Mouse (Mus musculus) heart, embryonic 11.5 days (tissue): ENCODE data around the gene Gtf3c5. TPM values are rescaled to one million over a fixed set of nuclear protein-coding genes. Genes with fewer than 3 reads are reported as not detected.

Source experiments
- ATAC-seq: fragments of 200-750 bp; cut with Nextera tagmentation; replicated peaks from 2 replicates; pipeline ENCODE4 v1.8.0; 2017; ENCODE audit warnings: moderate library complexity; ENCODE audit not compliant: insufficient number of reproducible peaks, low FRiP score, low TSS enrichment
- H3K27ac ChIP-seq: fragments of 300-500 bp; sonication (generic); 2 replicates; pipeline ENCODE4 v1.5.1; 2014; ENCODE audit warnings: mild to moderate bottlenecking, low read depth, low read length
- H3K27me3 ChIP-seq: fragments of 300-500 bp; sonication (generic); 2 replicates; pipeline ENCODE4 v1.6.1; 2014; ENCODE audit warnings: mild to moderate bottlenecking, low read length, mixed read lengths; ENCODE audit not compliant: control insufficient read depth, insufficient read depth
- H3K36me3 ChIP-seq: fragments of 300-500 bp; sonication (generic); 2 replicates; pipeline ENCODE4 v1.6.1; 2014; ENCODE audit warnings: mild to moderate bottlenecking, low read length, moderate library complexity, mixed read lengths; ENCODE audit not compliant: control insufficient read depth, insufficient read depth
- H3K4me1 ChIP-seq: fragments of 300-500 bp; sonication (generic); 2 replicates; pipeline ENCODE4 v1.6.1; 2014; ENCODE audit warnings: low read length; ENCODE audit not compliant: control insufficient read depth, insufficient read depth
- H3K4me2 ChIP-seq: fragments of 300-500 bp; sonication (generic); 2 replicates; pipeline ENCODE4 v1.6.1; 2014; ENCODE audit warnings: mild to moderate bottlenecking, moderate library complexity
- H3K4me3 ChIP-seq: fragments of 300-500 bp; sonication (generic); 2 replicates; pipeline ENCODE4 v1.5.1; 2014; ENCODE audit warnings: low read depth, low read length
- H3K9ac ChIP-seq: fragments of 300-500 bp; sonication (generic); 2 replicates; pipeline ENCODE4 v1.6.1; 2014; ENCODE audit warnings: mild to moderate bottlenecking, low read depth, low read length, moderate library complexity
- H3K9me3 ChIP-seq: fragments of 300-500 bp; sonication (generic); replicated peaks from 2 replicates; pipeline ENCODE4 v1.6.1; 2016; ENCODE audit warnings: low read length; ENCODE audit not compliant: control insufficient read depth
- WGBS: fragments of 180-500 bp; shearing (Covaris S2); extraction: QIAGEN DNeasy Blood & Tissue Kit; methylation state at CpG from one replicate; pipeline ENCODE4 v1.1.7; 2014; ENCODE audit not compliant: insufficient replicate concordance; 5-methylcytosine and 5-hydroxymethylcytosine counted together
- polyA plus RNA-seq: library from polyadenylated mRNA; unstranded; fragments of >200 nt; fragmentation: Nextera tagmentation; extraction: Ambion mirVana; gene quantifications from 2 replicates; pipeline ENCODE4 v1.2.1, GENCODE M21; 2014

Gene Gtf3c5
- polyA plus RNA-seq, 1 experiment from 2014 or later = 22.5 TPM

- H3K9ac ChIP-seq = no peak overlapping the region
- H3K36me3 ChIP-seq = no peaks in the 10 kb centered on the region
- H3K4me2 ChIP-seq = no peak overlapping the region
- no peak for ATAC-seq
- WGBS = 89% methylated on average over 10 of the region's 10 CpGs
- H3K27ac ChIP-seq = no peak overlapping the region
- peaks cover 6% of the 10 kb centered on the region for H3K4me1 ChIP-seq
- no peaks in the 10 kb centered on the region for H3K27me3 ChIP-seq
- no peak overlapping the region for H3K4me3 ChIP-seq
- no peaks in the 10 kb centered on the region for H3K9me3 ChIP-seq
Measured at GRCm38 (mm10) chr2:28613599-28613998, 30.0 kb upstream of the Gtf3c5 start.

- H3K4me1 ChIP-seq = peaks cover 6% of the 10 kb centered on the region
- H3K9ac ChIP-seq = no peak overlapping the region
- H3K36me3 ChIP-seq = no peaks in the 10 kb centered on the region
- no peak overlapping the region for H3K27ac ChIP-seq
- 62% methylated on average over 10 of the region's 10 CpGs for WGBS
- no peaks in the 10 kb centered on the region for H3K27me3 ChIP-seq
- H3K4me2 ChIP-seq = no peak overlapping the region
- H3K9me3 ChIP-seq = no peaks in the 10 kb centered on the region
- no peak for ATAC-seq
- no peak overlapping the region for H3K4me3 ChIP-seq
Measured at GRCm38 (mm10) chr2:28612436-28613063, 29.0 kb upstream of the Gtf3c5 start.

GRCm38 (mm10) chr2:28611407-28611787 lies 27.8 kb upstream of the Gtf3c5 start:
- Histone ChIP-seq H3K27ac (no peak overlapping the region), H3K27me3 (no peaks in the 10 kb centered on the region), H3K9me3 (no peaks in the 10 kb centered on the region), H3K4me2 (no peak overlapping the region), H3K9ac (no peak overlapping the region), H3K4me3 (no peak overlapping the region), H3K4me1 (no peaks in the 10 kb centered on the region; the same call in 1 of the 2 replicates), H3K36me3 (no peaks in the 10 kb centered on the region)
- WGBS = 86% methylated on average over 17 of the region's 17 CpGs
- no peak for ATAC-seq

- Histone ChIP-seq H3K27ac (no peak overlapping the region), H3K4me2 (no peak overlapping the region), H3K27me3 (no peaks in the 10 kb centered on the region), H3K4me3 (no peak overlapping the region), H3K4me1 (no peaks in the 10 kb centered on the region), H3K9ac (no peak overlapping the region), H3K9me3 (no peaks in the 10 kb centered on the region), H3K36me3 (no peaks in the 10 kb centered on the region)
- 87% methylated on average over 12 of the region's 12 CpGs for WGBS
- ATAC-seq = no peak
Measured at GRCm38 (mm10) chr2:28610716-28611406, 27.3 kb upstream of the Gtf3c5 start.

DNA sequence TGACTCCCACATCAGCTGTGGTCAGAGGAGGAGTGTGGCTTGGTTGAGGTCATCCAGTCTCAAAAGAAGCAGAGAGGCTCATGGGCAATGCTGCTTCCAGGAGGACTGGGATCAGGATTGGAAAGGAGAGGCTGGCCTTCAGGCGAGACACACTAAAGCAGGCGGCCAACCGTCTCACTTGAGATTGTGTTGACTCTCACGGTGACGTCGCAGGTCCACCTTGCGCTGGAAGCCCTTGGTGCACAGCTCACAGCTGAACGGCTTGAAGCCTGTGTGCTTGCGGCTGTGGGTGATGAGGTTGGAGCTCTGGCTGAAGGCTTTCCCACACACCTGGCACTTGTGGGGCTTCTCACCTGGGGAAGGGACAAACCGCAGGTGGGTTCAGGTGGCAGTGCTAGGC lies 26.3 kb upstream of the Gtf3c5 start:
- Histone ChIP-seq H3K9me3 (no peaks in the 10 kb centered on the region), H3K4me1 (no peaks in the 10 kb centered on the region), H3K36me3 (no peaks in the 10 kb centered on the region), H3K27ac (no peak overlapping the region), H3K4me3 (no peak overlapping the region), H3K4me2 (no peak overlapping the region), H3K9ac (no peak overlapping the region; the same call in 1 of the 2 replicates), H3K27me3 (no peaks in the 10 kb centered on the region)
- no peak for ATAC-seq
- WGBS = 80% methylated on average over 10 of the region's 10 CpGs

GRCm38 (mm10) chr2:28607341-28608165 lies 24.0 kb upstream of the Gtf3c5 start:
- no peak overlapping the region for H3K4me2 ChIP-seq
- no peaks in the 10 kb centered on the region for H3K27me3 ChIP-seq
- H3K9ac ChIP-seq = no peak overlapping the region
- ATAC-seq = no peak
- H3K4me3 ChIP-seq = no peak overlapping the region
- no peaks in the 10 kb centered on the region for H3K36me3 ChIP-seq
- 41% methylated on average over 10 of the region's 10 CpGs for WGBS
- H3K4me1 ChIP-seq = peaks cover under 1% of the 10 kb centered on the region
- no peak overlapping the region for H3K27ac ChIP-seq
- no peaks in the 10 kb centered on the region for H3K9me3 ChIP-seq

DNA sequence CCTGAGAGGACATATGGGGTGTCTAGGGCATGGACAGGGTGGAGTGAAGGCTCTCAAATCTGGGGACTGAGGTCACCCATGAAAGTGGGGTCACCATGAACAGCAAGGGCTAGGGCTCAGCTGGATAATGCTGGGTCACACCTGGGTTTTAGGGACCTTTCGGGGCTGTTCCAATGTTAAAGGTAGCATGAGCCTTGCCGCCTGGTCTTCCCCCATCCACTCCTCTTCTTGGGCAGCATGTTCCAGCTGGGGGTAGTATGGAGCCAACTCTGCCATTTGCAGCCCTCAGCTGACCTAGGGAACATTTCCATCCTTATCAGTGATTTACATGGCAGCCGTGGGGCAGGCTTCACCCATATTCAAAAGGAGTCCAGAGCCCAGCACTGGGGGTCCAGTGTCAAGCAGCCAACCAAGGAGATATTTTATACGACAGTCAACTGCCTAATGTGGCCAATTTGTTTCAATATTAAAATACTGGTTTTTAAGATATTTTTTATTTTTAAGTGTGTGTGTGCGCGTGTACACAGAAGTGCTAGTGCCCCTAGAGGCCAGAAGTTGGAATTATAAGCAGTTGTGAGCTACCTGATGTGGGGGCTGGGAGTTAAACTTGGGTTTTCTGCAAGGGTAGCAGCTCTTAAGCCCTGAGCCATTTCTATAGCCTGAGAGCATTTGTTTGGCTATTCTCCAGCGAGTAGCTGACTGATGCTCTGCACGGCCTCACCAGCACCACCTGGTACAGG lies 23.2 kb upstream of the Gtf3c5 start:
- Histone ChIP-seq H3K36me3 (no peaks in the 10 kb centered on the region), H3K27me3 (no peaks in the 10 kb centered on the region), H3K4me2 (no peak overlapping the region), H3K27ac (no peak overlapping the region), H3K9me3 (no peaks in the 10 kb centered on the region), H3K4me1 (peaks cover 8% of the 10 kb centered on the region), H3K9ac (no peak overlapping the region), H3K4me3 (no peak overlapping the region)
- 60% methylated on average over 8 of the region's 8 CpGs for WGBS
- no peak for ATAC-seq

DNA sequence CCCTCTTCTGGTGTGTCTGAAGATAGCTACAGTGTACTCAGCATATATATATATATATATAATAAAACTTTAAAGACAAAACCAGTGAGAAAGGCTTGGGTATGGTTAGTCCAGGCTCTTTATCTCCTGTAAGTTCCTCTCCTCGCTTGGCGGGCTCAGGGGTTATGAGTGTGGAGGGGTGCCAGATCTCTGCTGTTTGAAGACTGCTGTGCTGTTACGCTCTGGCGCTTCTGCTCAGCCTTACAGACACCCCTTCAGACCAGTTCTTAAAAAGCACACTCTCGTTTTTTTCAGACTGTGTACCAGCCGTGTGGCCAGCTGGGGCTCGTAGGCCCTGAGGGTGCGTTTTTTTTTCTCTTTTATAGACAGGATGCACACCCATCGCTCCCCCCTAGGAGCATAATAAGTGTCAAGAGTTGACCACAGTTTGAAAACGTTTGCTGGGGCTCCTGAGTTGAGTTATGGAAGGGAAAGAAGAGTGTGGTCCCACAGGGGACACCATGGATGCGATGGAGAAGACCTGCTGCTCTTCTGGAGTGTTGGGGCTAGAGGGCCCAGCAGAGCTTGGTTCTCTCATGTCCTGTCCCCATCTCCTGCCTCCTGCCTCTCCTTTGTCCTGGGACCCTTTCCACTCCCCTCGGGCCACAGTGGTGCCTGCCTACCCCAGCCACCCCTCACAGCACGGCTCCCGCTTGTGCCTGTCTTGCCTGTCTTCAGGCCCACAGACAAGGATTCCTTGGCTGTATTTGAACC lies 22.4 kb upstream of the Gtf3c5 start:
- Histone ChIP-seq H3K9me3 (no peaks in the 10 kb centered on the region), H3K4me2 (no peak overlapping the region), H3K27me3 (no peaks in the 10 kb centered on the region), H3K9ac (no peak overlapping the region), H3K27ac (no peak overlapping the region), H3K4me3 (no peak overlapping the region), H3K4me1 (peaks cover 11% of the 10 kb centered on the region), H3K36me3 (no peaks in the 10 kb centered on the region)
- no peak for ATAC-seq
- WGBS = 78% methylated on average over 14 of the region's 14 CpGs
